Comparison of ENCODE assay signal across 10 mouse cellular contexts in the genomic region with DNA sequence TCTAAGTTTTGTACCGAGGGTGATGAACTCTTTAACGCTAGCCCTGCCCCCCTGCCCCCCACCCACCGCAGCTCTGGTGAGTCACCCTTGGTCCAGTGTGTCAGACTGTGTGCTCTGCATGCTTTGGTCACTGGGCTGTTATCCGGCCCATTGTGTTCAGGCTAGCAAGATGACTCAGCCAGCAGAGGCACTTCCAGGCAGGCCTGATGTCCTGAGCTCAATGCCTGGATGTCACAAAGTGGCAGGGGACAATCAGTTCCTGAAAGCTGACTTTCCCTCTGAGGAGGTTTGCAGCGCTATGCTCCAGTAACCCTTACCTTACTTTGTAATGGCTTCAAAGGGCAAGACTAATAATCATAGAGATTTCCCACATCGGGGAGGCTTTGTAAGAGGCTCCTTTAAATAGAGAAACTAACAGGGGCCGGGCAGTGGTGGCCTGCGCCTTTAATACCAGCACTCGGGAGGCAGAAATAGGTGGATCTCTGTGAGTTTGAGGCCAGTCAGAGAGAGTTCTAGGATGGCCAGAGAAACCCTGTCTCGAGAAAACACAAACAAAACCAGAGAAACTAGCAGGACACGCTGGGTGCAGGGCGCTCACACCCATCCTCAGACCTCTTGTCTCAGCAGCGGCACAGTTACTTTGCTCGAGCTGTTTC. TPM values are rescaled to one million over a fixed set of nuclear protein-coding genes. Genes with fewer than 3 reads are reported as not detected.
DNase-seq lines count a peak whose midpoint lies in the region; ATAC-seq lines count a peak whose summit lies in the region.
"Had no signal": no experiment of that assay in that cellular context is flagged by ENCODE, and none has a peak within 500 bp of the region (broad histone marks: within the 10 kb centered on the region; RNA-seq: fewer than 3 reads in every experiment).

No protein-coding gene starts in this region.

- ATAC-seq in liver, embryonic 16.5 days (ENCODE audit: low read depth), result peak; percentile 50
- no peak for ATAC-seq in midbrain, embryonic 16.5 days

- DNase-seq in liver, result no peak
- peak; percentile 80 to 81 for DNase-seq in adrenal gland, postnatal 36 days
- DNase-seq in heart, postnatal 25 days (ENCODE audit: low spot score), result peak; percentile 72
- DNase-seq in lung, postnatal 4 days, result peak; percentile 57 to 71
- no peak for DNase-seq in cerebellum, adult 9-10 months
- no peak for DNase-seq in left cerebral cortex, postnatal 14 days (ENCODE audit: low spot score in 2 of 2)

- 59% methylated on average over 14 of the region's 14 CpGs for WGBS in liver, embryonic 16.5 days (ENCODE audit: insufficient replicate concordance)
- WGBS in midbrain, embryonic 16.5 days, result 56% methylated on average over 14 of the region's 14 CpGs

- H3K27ac ChIP-seq in liver, embryonic 16.5 days (ENCODE audit: low read length), result no peak overlapping the region
- no peak overlapping the region for H3K27ac ChIP-seq in midbrain, embryonic 16.5 days (ENCODE audit: low read length)
- H3K27ac ChIP-seq: embryonic facial prominence, embryonic 12.5 days; macrophage had no signal

- no peak overlapping the region for H3K4me3 ChIP-seq in liver, embryonic 16.5 days (ENCODE audit: low read depth, low read length)
- no peak overlapping the region for H3K4me3 ChIP-seq in midbrain, embryonic 16.5 days (ENCODE audit: low read depth, low read length)
- H3K4me3 ChIP-seq: embryonic facial prominence, embryonic 12.5 days had no signal

- H3K4me2 ChIP-seq in liver, embryonic 16.5 days (ENCODE audit: low read depth, low read length), result no peak overlapping the region
- no peak overlapping the region for H3K4me2 ChIP-seq in midbrain, embryonic 16.5 days (ENCODE audit: low read length)
- H3K4me2 ChIP-seq: embryonic facial prominence, embryonic 12.5 days had no signal

- no peaks in the 10 kb centered on the region for H3K9me3 ChIP-seq in liver, embryonic 16.5 days (replicated peaks; ENCODE audit: control insufficient read depth, low read length)
- no peaks in the 10 kb centered on the region for H3K9me3 ChIP-seq in midbrain, embryonic 16.5 days (replicated peaks; ENCODE audit: control insufficient read depth, low read length, poor library complexity, severe bottlenecking)
- H3K9me3 ChIP-seq: embryonic facial prominence, embryonic 12.5 days had no signal

- H3K36me3 ChIP-seq in liver, embryonic 16.5 days (ENCODE audit: control insufficient read depth, insufficient read depth), result no peaks in the 10 kb centered on the region
- H3K36me3 ChIP-seq in midbrain, embryonic 16.5 days (ENCODE audit: control insufficient read depth, insufficient read depth, low read length), result no peaks in the 10 kb centered on the region
- H3K36me3 ChIP-seq: embryonic facial prominence, embryonic 12.5 days had no signal

- no peaks in the 10 kb centered on the region for H3K27me3 ChIP-seq in liver, embryonic 16.5 days (ENCODE audit: control insufficient read depth, insufficient read depth, low read depth, low read length)
- no peaks in the 10 kb centered on the region for H3K27me3 ChIP-seq in midbrain, embryonic 16.5 days (ENCODE audit: control insufficient read depth, insufficient read depth, low read depth, low read length)

- intact Hi-C loops in heart, postnatal 25 days (cut with DNase I), result loop anchor here (10.0 kb wide), 1 partner anchor 205 kb away; no protein-coding TSS in a partner anchor
- intact Hi-C loops in left cerebral cortex, postnatal 14 days (cut with DNase I), result loop anchor here (5.0 kb wide), 1 partner anchor 83 kb away; no protein-coding TSS in a partner anchor

- no peak overlapping the region for H3K9ac ChIP-seq in liver, embryonic 16.5 days (ENCODE audit: low read depth, low read length)
- H3K9ac ChIP-seq in midbrain, embryonic 16.5 days (ENCODE audit: low read depth, low read length), result no peak overlapping the region
- H3K9ac ChIP-seq: embryonic facial prominence, embryonic 12.5 days had no signal

- peaks cover 3% of the 10 kb centered on the region for H3K4me1 ChIP-seq in liver, embryonic 16.5 days (ENCODE audit: control insufficient read depth, low read depth, low read length)
- H3K4me1 ChIP-seq in midbrain, embryonic 16.5 days (ENCODE audit: control insufficient read depth, insufficient read depth, low read length), result peaks cover 3% of the 10 kb centered on the region; the same call in 1 of the 2 replicates

RNA-seq across cellular contexts. Expression of a gene that starts 3.7 kb away (rescaled TPM):
- not detected in 2 replicates for polyA plus RNA-seq in liver, embryonic 16.5 days (2015; fragmentation: Nextera tagmentation; extraction: Ambion mirVana)
- total RNA-seq in adrenal gland, postnatal 36 days (2021), result under 1 TPM; 0.23 to 0.83 TPM
- under 1 TPM; 0.14 to 0.29 TPM for total RNA-seq in heart, postnatal 25 days (2021)
- 0.23 and 0.71 TPM in 2 replicates for polyA plus RNA-seq in midbrain, embryonic 16.5 days (2015; fragmentation: Nextera tagmentation; extraction: Ambion mirVana)
- total RNA-seq in left cerebral cortex, postnatal 14 days (2021), result 1 to 10 TPM in 1 of 2 experiments, under 1 TPM in 1; 0.91 to 1.5 TPM
- polyA plus RNA-seq: macrophage had no signal

RNA-seq across cellular contexts. Expression of a gene that starts 13.9 kb away (rescaled TPM):
- polyA plus RNA-seq in liver, embryonic 16.5 days (2015; fragmentation: Nextera tagmentation; extraction: Ambion mirVana), result 0.02 and 0.08 TPM in 2 replicates
- under 1 TPM in 1 of 2 experiments, not detected in 1; 0.17 TPM for total RNA-seq in adrenal gland, postnatal 36 days (2021)
- total RNA-seq in heart, postnatal 25 days (2021), result under 1 TPM; 0.47 to 0.78 TPM
- polyA plus RNA-seq in midbrain, embryonic 16.5 days (2015; fragmentation: Nextera tagmentation; extraction: Ambion mirVana), result 0.16 TPM in 2 replicates
- under 1 TPM; 0.19 to 0.46 TPM for total RNA-seq in left cerebral cortex, postnatal 14 days (2021)
- polyA plus RNA-seq: macrophage had no signal

RNA-seq across cellular contexts. Expression of a gene that starts 14.1 kb away (rescaled TPM):
- 0.05 TPM in 1 of 2 replicates, not detected in the other for polyA plus RNA-seq in liver, embryonic 16.5 days (2015; fragmentation: Nextera tagmentation; extraction: Ambion mirVana)
- under 1 TPM; 0.23 to 0.99 TPM for total RNA-seq in adrenal gland, postnatal 36 days (2021)
- total RNA-seq in heart, postnatal 25 days (2021), result under 1 TPM in 1 of 2 experiments, not detected in 1; 0.16 TPM
- polyA plus RNA-seq in midbrain, embryonic 16.5 days (2015; fragmentation: Nextera tagmentation; extraction: Ambion mirVana), result 0.24 and 0.28 TPM in 2 replicates
- under 1 TPM; 0.20 to 0.30 TPM for total RNA-seq in left cerebral cortex, postnatal 14 days (2021)
- polyA plus RNA-seq: macrophage had no signal

RNA-seq across cellular contexts. Expression of a gene that starts 19.5 kb away (rescaled TPM):
- polyA plus RNA-seq in liver, embryonic 16.5 days (2015; fragmentation: Nextera tagmentation; extraction: Ambion mirVana), result 0.23 and 0.37 TPM in 2 replicates
- total RNA-seq in adrenal gland, postnatal 36 days (2021), result 10 to 100 TPM in 1 of 2 experiments, 1 to 10 TPM in 1; 8.6 to 10.2 TPM
- total RNA-seq in heart, postnatal 25 days (2021), result 1 to 10 TPM; 2.5 to 3.8 TPM
- 71.6 and 89.9 TPM in 2 replicates for polyA plus RNA-seq in midbrain, embryonic 16.5 days (2015; fragmentation: Nextera tagmentation; extraction: Ambion mirVana)
- 100 to 1,000 TPM; 168 to 172 TPM for total RNA-seq in left cerebral cortex, postnatal 14 days (2021)

RNA-seq across cellular contexts. Expression of a gene that starts 24.8 kb away (rescaled TPM):
- 0.27 and 0.32 TPM in 2 replicates for polyA plus RNA-seq in liver, embryonic 16.5 days (2015; fragmentation: Nextera tagmentation; extraction: Ambion mirVana)
- 100 to 1,000 TPM; 125 to 262 TPM for total RNA-seq in adrenal gland, postnatal 36 days (2021)
- total RNA-seq in heart, postnatal 25 days (2021), result 100 to 1,000 TPM in 1 of 2 experiments, 10 to 100 TPM in 1; 13.6 to 153 TPM
- 2.3 and 3.4 TPM in 2 replicates for polyA plus RNA-seq in midbrain, embryonic 16.5 days (2015; fragmentation: Nextera tagmentation; extraction: Ambion mirVana)
- total RNA-seq in left cerebral cortex, postnatal 14 days (2021), result 10 to 100 TPM; 68.7 to 83.5 TPM

Comparison
In these comparisons a context has a peak if more than half of its experiments do, and no peak if none do; other contexts are left out.
1. DNase-seq: peak in adrenal gland, postnatal 36 days (2 of 2), heart, postnatal 25 days (single experiment) and lung, postnatal 4 days (2 of 2); none in liver (single experiment), cerebellum, adult 9-10 months (single experiment) and left cerebral cortex, postnatal 14 days (0 of 2).